Mouse (Mus musculus): ENCODE results near the gene Zbtb48.

- no peak for TF ChIP-seq BHLHE40 (IDR thresholded peaks at IDR 0.05; ENCODE audit: borderline replicate concordance, low read depth, low read length)
- TF ChIP-seq TAL1 (IDR thresholded peaks at IDR 0.05; ENCODE audit: low read length): no peak
- no peak for TF ChIP-seq RCOR1 (IDR thresholded peaks at IDR 0.05; ENCODE audit: low read depth, low read length)
- TF ChIP-seq CTCF (IDR thresholded peaks at IDR 0.05 in 2 of 3, conservative IDR thresholded peaks at IDR 0.05 in 1 of 3; ENCODE audit: control insufficient read depth in 1 of 3, insufficient read depth in 1 of 3, low read depth in 2 of 3, low read length in 3 of 3, poor library complexity in 1 of 3, severe bottlenecking in 1 of 3): no peak
- no peak for TF ChIP-seq MEF2A (IDR thresholded peaks at IDR 0.05; ENCODE audit: extremely low read depth, insufficient replicate concordance, low read depth, low read length, poor library complexity, severe bottlenecking)
- no peak for TF ChIP-seq MAFK (IDR thresholded peaks at IDR 0.05; ENCODE audit: borderline replicate concordance, low read depth, low read length)
- no peak for TF ChIP-seq SIN3A (IDR thresholded peaks at IDR 0.05; ENCODE audit: low read length)
- no peak for TF ChIP-seq USF1 (IDR thresholded peaks at IDR 0.05; ENCODE audit: low read depth, low read length)
- TF ChIP-seq E2F4 (IDR thresholded peaks at IDR 0.05; ENCODE audit: borderline replicate concordance, low read depth, low read length): no peak
- no peak for TF ChIP-seq NELFE (IDR thresholded peaks at IDR 0.05; ENCODE audit: low read depth, low read length)
- TF ChIP-seq POLR2A (IDR thresholded peaks at IDR 0.05; ENCODE audit: control insufficient read depth in 1 of 2, insufficient read depth in 1 of 2, low read depth in 1 of 2, low read length in 2 of 2, poor library complexity in 1 of 2): no peak
- no peak for TF ChIP-seq GABPA (IDR thresholded peaks at IDR 0.05; ENCODE audit: low read depth, low read length)
- no peak for TF ChIP-seq ETS1 (IDR thresholded peaks at IDR 0.05; ENCODE audit: low read depth, low read length)
Observed at GRCm38 (mm10) chr4:152026751-152027508, 541 bp downstream of the Zbtb48 start.
